Mouse (Mus musculus): ENCODE measurements around the gene Mrps18b. TPM values are rescaled to one million over a fixed set of nuclear protein-coding genes. Genes with fewer than 3 reads are reported as not detected.
"Not testable (repeated sequence)": the region's sequence is repeated elsewhere in the genome, so short reads cannot be mapped to it uniquely, and the experiment has no call there.

The Mrps18b gene
- polyA plus RNA-seq, 1 experiment, result 39.5 TPM

- H3K4me1 ChIP-seq (ENCODE audit: control insufficient read depth, insufficient read depth, insufficient read length), result no peaks in the 10 kb centered on the region
- H3K27me3 ChIP-seq (ENCODE audit: control insufficient read depth, insufficient read depth, low read length), result no peaks in the 10 kb centered on the region
- H3K4me3 ChIP-seq (ENCODE audit: extremely low read depth, insufficient read depth, insufficient read length), result no peak overlapping the region
- 72% methylated on average over 2 of the region's 2 CpGs for WGBS
- TF ChIP-seq CTCF (IDR thresholded peaks at IDR 0.05; ENCODE audit: extremely low read depth, insufficient read depth, insufficient read length, insufficient replicate concordance) (no peak), POLR2A (IDR thresholded peaks at IDR 0.05; ENCODE audit: low read depth, low read length) (no peak)
- H3K27ac ChIP-seq (ENCODE audit: insufficient read depth, low read length), result no peak overlapping the region
- DNase-seq (ENCODE audit: low read depth in 1 of 2, low spot score in 2 of 2), result no peak
- no peaks in the 10 kb centered on the region for H3K36me3 ChIP-seq (ENCODE audit: control insufficient read depth, insufficient read depth, low read length)
These were observed 22.9 kb upstream of the Mrps18b start for GRCm38 (mm10) chr17:35939108-35939507.

DNA sequence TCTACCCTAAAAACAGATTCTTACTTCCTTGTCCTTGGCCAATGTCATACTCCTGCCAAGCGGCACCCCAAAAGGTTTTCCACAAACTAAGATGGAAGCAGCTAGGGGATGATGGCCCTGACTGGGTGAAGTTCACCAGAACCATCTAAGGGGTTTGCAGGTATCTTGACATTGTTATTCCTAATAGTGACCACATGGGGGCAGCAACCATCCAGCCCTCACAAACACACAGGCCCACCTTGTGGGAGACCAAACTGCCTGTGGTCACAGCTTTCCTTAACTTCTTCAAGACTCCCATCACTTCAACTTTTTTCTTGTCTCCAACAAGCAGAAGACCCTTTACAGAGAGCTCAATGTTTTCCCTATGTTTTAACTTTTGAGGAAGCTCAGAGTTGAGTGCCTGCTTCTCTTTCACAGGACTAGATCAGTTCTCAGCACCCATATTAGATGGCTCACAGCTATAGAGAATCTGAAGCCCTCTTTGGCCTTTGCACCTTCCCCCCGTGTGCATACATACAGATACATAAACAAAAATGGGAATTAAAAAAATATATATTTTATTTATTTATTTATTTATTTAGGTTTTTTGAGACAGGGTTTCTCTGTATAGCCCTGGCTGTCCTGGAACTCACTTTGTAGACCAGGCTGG lies 21.6 kb upstream of the Mrps18b start:
- H3K4me1 ChIP-seq (ENCODE audit: control insufficient read depth, insufficient read depth, insufficient read length), result no peaks in the 10 kb centered on the region
- no peak overlapping the region for H3K27ac ChIP-seq (ENCODE audit: insufficient read depth, low read length)
- H3K4me3 ChIP-seq (ENCODE audit: extremely low read depth, insufficient read depth, insufficient read length), result no peak overlapping the region
- TF ChIP-seq POLR2A (IDR thresholded peaks at IDR 0.05; ENCODE audit: low read depth, low read length) (no peak), CTCF (IDR thresholded peaks at IDR 0.05; ENCODE audit: extremely low read depth, insufficient read depth, insufficient read length, insufficient replicate concordance) (peak; percentile 81; the same call in 1 of the 2 replicates)
- 39% methylated on average over 2 of the region's 2 CpGs for WGBS
- peak; percentile 46 to 50 for DNase-seq (ENCODE audit: low read depth in 1 of 2, low spot score in 2 of 2)
- no peaks in the 10 kb centered on the region for H3K36me3 ChIP-seq (ENCODE audit: control insufficient read depth, insufficient read depth, low read length)
- no peaks in the 10 kb centered on the region for H3K27me3 ChIP-seq (ENCODE audit: control insufficient read depth, insufficient read depth, low read length)

DNA sequence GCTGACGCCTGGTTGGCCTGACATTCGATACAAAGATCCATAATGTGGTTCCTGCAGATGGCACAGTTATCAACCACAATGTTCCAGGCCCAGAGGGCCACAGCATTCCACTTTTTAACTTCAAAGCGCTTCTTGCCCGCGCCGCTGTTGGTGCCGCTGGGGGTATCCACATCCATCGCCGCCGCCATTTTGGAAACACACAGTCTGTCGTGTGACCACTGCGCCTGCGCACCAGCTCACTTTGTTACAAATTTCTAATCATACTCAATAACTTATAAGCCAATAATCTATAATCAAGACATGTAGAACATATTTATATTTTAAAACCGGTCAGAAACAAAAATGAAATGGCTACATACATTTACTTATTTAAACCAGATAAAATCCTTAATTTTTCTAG lies 19.6 kb upstream of the Mrps18b start:
- H3K27me3 ChIP-seq (ENCODE audit: control insufficient read depth, insufficient read depth, low read length); H3K27ac ChIP-seq (ENCODE audit: insufficient read depth, low read length); H3K4me1 ChIP-seq (ENCODE audit: control insufficient read depth, insufficient read depth, insufficient read length); H3K36me3 ChIP-seq (ENCODE audit: control insufficient read depth, insufficient read depth, low read length); DNase-seq (ENCODE audit: low read depth in 1 of 2, low spot score in 2 of 2); H3K4me3 ChIP-seq (ENCODE audit: extremely low read depth, insufficient read depth, insufficient read length): not testable (repeated sequence)
- WGBS, result 90% methylated on average over 14 of the region's 14 CpGs

DNA sequence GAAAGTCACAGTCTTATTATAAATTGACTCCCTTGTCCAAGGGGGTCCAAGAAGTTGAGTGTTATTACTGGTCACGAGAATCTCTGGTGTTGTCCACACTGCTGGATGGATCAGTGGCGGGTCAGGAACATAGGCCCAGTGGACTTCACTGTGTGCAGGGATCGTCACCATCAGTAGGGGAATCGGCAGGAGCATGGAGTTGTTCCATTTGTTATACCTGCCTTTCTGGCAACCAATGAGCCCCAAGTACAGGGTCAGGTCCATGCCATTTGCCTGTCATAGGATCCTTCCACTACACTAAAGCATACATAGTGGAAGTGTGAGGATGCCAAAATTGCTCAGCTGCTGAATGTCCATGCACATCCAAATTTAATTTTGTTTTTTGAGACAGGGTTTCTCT lies 16.4 kb upstream of the Mrps18b start:
- no peaks in the 10 kb centered on the region for H3K4me1 ChIP-seq (ENCODE audit: control insufficient read depth, insufficient read depth, insufficient read length)
- TF ChIP-seq POLR2A (IDR thresholded peaks at IDR 0.05; ENCODE audit: low read depth, low read length), result no peak
- TF ChIP-seq CTCF (IDR thresholded peaks at IDR 0.05; ENCODE audit: extremely low read depth, insufficient read depth, insufficient read length, insufficient replicate concordance), result no peak
- H3K4me3 ChIP-seq (ENCODE audit: extremely low read depth, insufficient read depth, insufficient read length), result no peak overlapping the region
- 94% methylated on average over 4 of the region's 4 CpGs for WGBS
- H3K27me3 ChIP-seq (ENCODE audit: control insufficient read depth, insufficient read depth, low read length), result no peaks in the 10 kb centered on the region
- DNase-seq (ENCODE audit: low read depth in 1 of 2, low spot score in 2 of 2), result no peak
- H3K36me3 ChIP-seq (ENCODE audit: control insufficient read depth, insufficient read depth, low read length), result peaks cover 31% of the 10 kb centered on the region
- H3K27ac ChIP-seq (ENCODE audit: insufficient read depth, low read length), result no peak overlapping the region

DNA sequence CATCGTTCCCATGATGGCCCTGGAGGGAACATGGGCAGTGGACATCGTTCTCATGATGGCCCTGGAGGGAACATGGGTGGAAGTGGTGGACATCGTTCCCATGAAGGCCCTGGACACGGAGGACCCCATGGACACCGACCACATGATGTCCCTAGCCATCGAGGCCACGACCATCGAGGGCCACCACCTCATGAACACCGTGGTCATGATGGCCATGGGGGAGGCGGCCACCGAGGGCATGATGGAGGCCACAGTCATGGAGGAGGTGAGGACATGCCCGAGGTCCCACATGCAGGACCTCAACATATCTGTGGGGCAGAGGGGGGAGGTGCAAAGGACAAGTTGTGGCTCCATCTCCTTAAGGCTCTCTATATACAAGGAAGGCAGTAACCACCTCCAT lies 14.4 kb upstream of the Mrps18b start:
- no peak for TF ChIP-seq CTCF (IDR thresholded peaks at IDR 0.05; ENCODE audit: extremely low read depth, insufficient read depth, insufficient read length, insufficient replicate concordance)
- TF ChIP-seq POLR2A (IDR thresholded peaks at IDR 0.05; ENCODE audit: low read depth, low read length), result no peak
- Histone ChIP-seq H3K27ac (ENCODE audit: insufficient read depth, low read length) (no peak overlapping the region), H3K27me3 (ENCODE audit: control insufficient read depth, insufficient read depth, low read length) (no peaks in the 10 kb centered on the region), H3K4me1 (ENCODE audit: control insufficient read depth, insufficient read depth, insufficient read length) (no peaks in the 10 kb centered on the region), H3K4me3 (ENCODE audit: extremely low read depth, insufficient read depth, insufficient read length) (no peak overlapping the region), H3K36me3 (ENCODE audit: control insufficient read depth, insufficient read depth, low read length) (peaks cover 40% of the 10 kb centered on the region)
- 96% methylated on average over 12 of the region's 12 CpGs for WGBS
- no peak for DNase-seq (ENCODE audit: low read depth in 1 of 2, low spot score in 2 of 2)

- 100% methylated on average over 2 of the region's 2 CpGs for WGBS
- TF ChIP-seq POLR2A (IDR thresholded peaks at IDR 0.05; ENCODE audit: low read depth, low read length) (no peak), CTCF (IDR thresholded peaks at IDR 0.05; ENCODE audit: extremely low read depth, insufficient read depth, insufficient read length, insufficient replicate concordance) (no peak)
- Histone ChIP-seq H3K27me3 (ENCODE audit: control insufficient read depth, insufficient read depth, low read length) (no peaks in the 10 kb centered on the region), H3K4me3 (ENCODE audit: extremely low read depth, insufficient read depth, insufficient read length) (no peak overlapping the region), H3K27ac (ENCODE audit: insufficient read depth, low read length) (no peak overlapping the region), H3K36me3 (ENCODE audit: control insufficient read depth, insufficient read depth, low read length) (peaks cover 45% of the 10 kb centered on the region), H3K4me1 (ENCODE audit: control insufficient read depth, insufficient read depth, insufficient read length) (no peaks in the 10 kb centered on the region)
- DNase-seq (ENCODE audit: low read depth in 1 of 2, low spot score in 2 of 2), result no peak
These were observed 13.3 kb upstream of the Mrps18b start for GRCm38 (mm10) chr17:35929534-35929933.

GRCm38 (mm10) chr17:35927471-35927870 lies 11.3 kb upstream of the Mrps18b start:
- no peak overlapping the region for H3K27ac ChIP-seq (ENCODE audit: insufficient read depth, low read length)
- 80% methylated on average over 1 of the region's 1 CpGs for whole genome bisulfite sequencing
- H3K4me1 ChIP-seq (ENCODE audit: control insufficient read depth, insufficient read depth, insufficient read length), result no peaks in the 10 kb centered on the region
- TF ChIP-seq CTCF (IDR thresholded peaks at IDR 0.05; ENCODE audit: extremely low read depth, insufficient read depth, insufficient read length, insufficient replicate concordance) (no peak), POLR2A (IDR thresholded peaks at IDR 0.05; ENCODE audit: low read depth, low read length) (no peak)
- H3K36me3 ChIP-seq (ENCODE audit: control insufficient read depth, insufficient read depth, low read length), result peaks cover 50% of the 10 kb centered on the region
- no peaks in the 10 kb centered on the region for H3K27me3 ChIP-seq (ENCODE audit: control insufficient read depth, insufficient read depth, low read length)
- DNase-seq (ENCODE audit: low read depth in 1 of 2, low spot score in 2 of 2), result no peak
- H3K4me3 ChIP-seq (ENCODE audit: extremely low read depth, insufficient read depth, insufficient read length), result no peak overlapping the region
